Mouse (Mus musculus) regulatory T cell (primary cell): Measurements from ENCODE around the gene Ankib1.
"Not testable (repeated sequence)": the region's sequence is repeated elsewhere in the genome, so short reads cannot be mapped to it uniquely, and the experiment has no call there.

Experiments used
- in situ Hi-C: fragments of 300-600 bp; cut with MboI, MseI; formaldehyde crosslinking; loops from one replicate; pipeline ENCODE4 v1.15.1; 2025; ENCODE audit warnings: high pct_unique_total_duplicates

Gene Ankib1

DNA sequence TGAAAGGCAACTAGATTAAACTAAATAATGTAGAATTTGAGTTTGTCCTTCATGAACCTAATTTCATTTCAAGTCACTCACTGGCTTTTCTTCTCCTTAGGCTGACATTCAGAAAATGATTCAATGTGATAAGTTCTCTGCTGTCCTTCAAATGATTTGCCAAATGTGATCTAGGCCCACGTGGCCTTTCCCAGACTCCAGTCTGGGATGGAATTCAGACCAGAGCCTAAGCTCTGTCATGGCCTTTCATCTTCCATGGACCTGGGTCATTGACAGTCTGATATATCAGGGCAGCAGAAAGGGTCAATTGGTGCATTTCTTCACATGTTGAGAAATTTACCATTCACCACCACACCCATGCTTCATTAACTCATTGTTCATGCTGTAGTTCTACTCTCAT is 77.2 kb downstream of the Ankib1 start:
- in situ Hi-C loops = no loop called here

DNA sequence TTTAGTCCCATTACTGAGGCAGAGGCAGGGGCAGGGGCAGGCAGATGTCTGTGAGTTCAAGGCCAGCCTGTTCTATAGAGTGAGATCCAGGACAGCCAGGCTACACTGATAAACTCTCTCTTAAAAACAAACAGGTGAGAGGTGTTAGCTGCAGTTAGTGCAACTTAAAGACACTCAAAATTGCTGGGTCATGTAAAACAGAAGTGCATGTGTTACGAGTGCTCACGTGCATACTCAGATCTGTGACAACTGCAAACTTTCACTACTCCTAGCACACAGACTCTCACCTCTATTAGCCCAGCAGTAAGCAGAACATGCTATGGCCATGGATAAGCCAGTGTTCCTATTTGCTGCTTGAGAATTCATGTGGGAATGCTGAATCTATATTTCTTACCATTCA is 79.3 kb downstream of the Ankib1 start:
- in situ Hi-C loops = no loop called here

- in situ Hi-C loops = no loop called here
Measured at GRCm38 (mm10) chr5:3722873-3723272, 79.9 kb downstream of the Ankib1 start.

- in situ Hi-C loops = no loop called here
Measured at GRCm38 (mm10) chr5:3719371-3719770, 83.4 kb downstream of the Ankib1 start.

GRCm38 (mm10) chr5:3715800-3716199 is 86.9 kb downstream of the Ankib1 start:
- in situ Hi-C loops = no loop called here

GRCm38 (mm10) chr5:3702180-3702579 is 100.5 kb downstream of the Ankib1 start:
- in situ Hi-C loops = no loop called here

- in situ Hi-C loops = no loop called here
Measured at GRCm38 (mm10) chr5:3700025-3700424, 102.7 kb downstream of the Ankib1 start.

GRCm38 (mm10) chr5:3696031-3696430 is 106.7 kb downstream of the Ankib1 start:
- in situ Hi-C loops = no loop called here

DNA sequence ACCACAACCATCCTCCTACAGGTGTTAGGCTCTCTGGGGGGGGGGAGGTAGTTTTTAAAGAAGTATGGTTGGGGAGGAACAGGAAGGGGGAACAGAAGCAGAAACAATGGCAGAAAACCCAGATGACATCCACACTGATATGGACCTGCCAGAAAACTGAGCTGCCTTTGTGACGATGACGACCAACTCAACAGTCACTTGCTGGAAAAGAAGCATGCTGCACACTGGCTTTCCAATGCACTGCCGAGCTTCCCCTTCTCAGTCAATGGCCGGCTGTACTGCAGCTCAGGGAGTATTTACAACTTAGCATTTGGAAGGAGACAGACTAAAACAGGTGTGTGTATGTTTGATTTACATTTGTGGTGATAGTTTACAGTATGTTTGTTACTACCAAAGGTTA is 107.5 kb downstream of the Ankib1 start:
- in situ Hi-C loops = no loop called here

DNA sequence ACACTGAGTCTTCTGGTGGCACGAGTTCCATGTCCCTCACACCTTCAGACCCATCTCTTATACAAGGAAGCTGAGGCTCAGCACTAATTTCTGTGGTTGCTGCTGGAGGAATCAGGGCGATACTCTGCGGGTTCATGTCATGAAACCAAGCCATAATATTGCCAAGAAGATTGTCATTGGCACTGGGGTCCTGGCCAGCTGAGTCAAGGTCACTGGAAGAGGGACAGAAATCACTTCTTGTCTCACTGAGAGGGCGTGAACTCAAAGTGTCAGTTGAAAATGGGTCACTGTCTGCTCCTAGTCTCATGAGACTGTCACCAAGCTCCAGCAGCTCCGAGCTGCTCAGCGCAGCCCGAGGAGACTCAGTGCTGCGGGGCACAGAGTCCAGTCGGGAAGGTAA is 109.8 kb downstream of the Ankib1 start:
- in situ Hi-C loops = no loop called here

DNA sequence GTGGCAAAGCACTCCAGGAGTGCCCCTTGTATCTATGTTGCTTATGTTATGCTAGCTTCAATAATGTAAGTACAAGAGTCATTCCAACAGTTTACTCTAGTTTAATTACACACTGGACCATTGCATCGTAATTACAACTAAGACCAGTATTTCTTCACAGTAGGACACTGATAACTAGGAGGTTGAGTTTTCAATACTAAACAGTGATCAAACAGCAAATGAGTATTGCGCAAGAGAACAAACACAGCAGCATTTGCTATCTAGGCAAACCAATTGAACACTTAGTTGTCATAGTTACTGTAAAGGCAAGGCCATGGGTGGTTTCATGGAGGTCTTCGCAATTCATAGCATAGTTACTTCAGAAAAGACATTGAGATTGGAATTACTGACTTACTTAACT is 111.4 kb downstream of the Ankib1 start:
- in situ Hi-C loops = no loop called here

DNA sequence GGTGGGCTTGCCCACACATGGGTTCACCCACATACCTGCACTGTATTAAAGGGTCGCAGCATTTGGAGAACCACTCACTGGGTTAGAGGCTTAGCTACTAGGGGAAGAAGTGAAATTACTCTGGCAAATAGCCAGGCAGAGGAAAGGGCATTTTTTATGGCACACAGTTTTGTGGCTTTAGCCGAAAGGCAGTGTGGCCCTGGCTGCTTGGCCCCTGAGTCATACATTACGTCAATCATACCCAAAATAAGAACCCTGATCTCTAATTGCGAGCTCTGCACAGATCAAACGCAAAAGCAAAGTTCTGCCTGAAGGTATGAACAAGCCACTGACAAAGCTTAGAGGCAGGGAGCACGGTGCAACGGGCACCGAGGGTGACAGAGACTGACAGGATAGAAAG is 114.4 kb downstream of the Ankib1 start:
- in situ Hi-C loops = no loop called here

GRCm38 (mm10) chr5:3669938-3670554 is 132.7 kb downstream of the Ankib1 start:
- in situ Hi-C loops = no loop called here

DNA sequence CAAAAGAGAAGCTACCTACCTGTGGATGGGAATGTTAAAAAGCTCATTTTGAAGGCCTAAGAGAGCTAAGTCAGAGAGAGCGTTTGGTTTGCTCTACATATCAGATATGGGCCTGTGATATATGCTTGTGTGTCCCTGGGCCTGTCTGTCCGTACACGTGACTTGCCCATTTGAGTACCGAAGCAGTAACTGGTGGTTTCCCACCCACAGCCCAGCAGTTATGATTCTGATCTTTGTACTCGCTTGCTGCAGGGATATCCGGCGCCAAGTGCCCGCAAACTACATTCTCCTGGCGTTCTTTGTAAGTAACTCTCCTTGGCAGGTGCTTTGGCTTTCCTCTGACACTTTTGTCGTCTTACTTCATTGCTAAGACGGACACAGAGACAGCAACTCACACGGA is 136.1 kb downstream of the Ankib1 start:
- in situ Hi-C loops = no loop called here

DNA sequence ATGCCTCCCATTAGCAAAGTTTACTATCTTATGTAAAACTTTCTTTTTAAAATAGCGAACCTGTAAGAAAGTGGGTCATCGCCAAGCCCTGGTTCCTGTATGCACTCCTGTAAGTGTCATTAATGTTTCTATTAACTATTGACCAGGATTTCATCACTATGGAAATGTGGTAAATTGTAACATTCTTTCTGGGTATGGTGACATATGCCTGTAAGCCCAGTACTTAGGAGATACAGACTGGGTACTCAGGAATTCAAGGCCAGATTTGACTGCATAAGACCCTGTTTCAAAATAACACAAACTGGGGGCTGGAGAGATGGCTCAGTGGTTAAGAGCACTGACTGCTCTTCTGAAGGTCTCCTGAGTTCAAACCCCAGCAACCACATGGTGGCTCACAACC is 137.5 kb downstream of the Ankib1 start:
- in situ Hi-C loops = no loop called here

GRCm38 (mm10) chr5:3657085-3657484 is 145.6 kb downstream of the Ankib1 start, which contains the start of gene Gatad1:
Gene Gatad1 (minus strand): TSS chr5:3657185.
- in situ Hi-C loops = no loop called here

DNA sequence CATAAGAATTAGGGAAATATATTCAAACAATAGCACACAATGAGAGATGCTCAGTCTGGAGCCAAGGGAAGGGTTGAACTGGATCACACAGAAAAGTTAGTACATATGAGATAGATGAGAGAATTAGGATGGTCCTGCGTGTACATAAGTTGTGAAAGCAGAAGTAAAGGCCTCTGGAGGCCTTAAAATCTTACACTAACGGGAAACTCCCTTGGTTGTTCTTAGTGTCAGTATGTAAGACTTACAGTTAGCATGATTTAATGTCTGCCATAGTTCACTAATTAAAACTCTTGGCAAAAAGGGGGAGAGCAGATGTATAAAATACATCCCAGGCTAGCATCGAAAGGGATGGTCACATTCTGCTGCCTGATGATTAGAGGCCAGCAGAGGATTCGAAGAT is 148.9 kb downstream of the Ankib1 start:
- in situ Hi-C loops = no loop called here

- in situ Hi-C loops = not testable (repeated sequence)
Measured at GRCm38 (mm10) chr5:3652903-3653575, 149.7 kb downstream of the Ankib1 start.

GRCm38 (mm10) chr5:3651621-3652020 is 151.1 kb downstream of the Ankib1 start:
- in situ Hi-C loops = no loop called here

DNA sequence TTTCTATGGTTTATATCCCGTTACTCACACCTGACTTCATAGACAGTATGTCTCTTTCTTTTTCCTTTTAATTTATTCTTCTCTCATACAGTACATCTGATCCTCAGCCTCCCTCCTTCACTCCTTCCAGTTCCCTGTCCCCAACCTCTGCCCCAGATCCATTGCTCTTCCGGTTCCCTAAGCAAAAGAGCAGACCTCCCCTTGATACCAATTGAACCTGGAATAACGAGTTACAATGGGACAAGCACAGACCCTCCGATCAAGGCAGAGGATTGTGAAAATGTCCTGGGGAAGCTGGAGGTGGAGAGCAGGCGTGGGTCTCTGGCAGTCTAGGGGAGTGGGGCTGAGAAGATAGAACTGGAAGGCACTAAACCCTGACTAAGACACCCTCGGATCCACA is 151.8 kb downstream of the Ankib1 start, which contains the start of gene Tmbim7:
Tmbim7 (plus strand) TSS at position 301 of the 400 bp plus-strand sequence.
- in situ Hi-C loops = no loop called here

DNA sequence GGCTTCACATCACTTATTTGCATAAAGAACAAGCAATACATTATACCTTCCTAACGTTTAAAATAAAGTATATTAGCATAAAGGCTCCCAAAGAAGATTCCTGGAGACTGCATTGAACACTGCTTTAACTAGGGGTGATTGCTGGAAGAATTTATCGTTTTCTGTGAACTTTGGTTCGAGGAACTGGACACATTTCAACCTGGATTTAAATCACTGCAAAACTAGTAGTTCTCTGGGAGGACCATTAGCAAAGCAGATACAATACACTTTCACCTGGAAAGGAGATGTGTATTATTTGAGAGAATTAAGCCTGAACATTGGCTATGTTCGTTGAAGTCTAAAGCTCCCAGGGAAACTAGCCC is 153.9 kb downstream of the Ankib1 start:
- in situ Hi-C loops = loop anchor here (10.0 kb wide), 1 partner anchor 156 kb away; the partner anchor contains the start of genes Ankib1 and Krit1

DNA sequence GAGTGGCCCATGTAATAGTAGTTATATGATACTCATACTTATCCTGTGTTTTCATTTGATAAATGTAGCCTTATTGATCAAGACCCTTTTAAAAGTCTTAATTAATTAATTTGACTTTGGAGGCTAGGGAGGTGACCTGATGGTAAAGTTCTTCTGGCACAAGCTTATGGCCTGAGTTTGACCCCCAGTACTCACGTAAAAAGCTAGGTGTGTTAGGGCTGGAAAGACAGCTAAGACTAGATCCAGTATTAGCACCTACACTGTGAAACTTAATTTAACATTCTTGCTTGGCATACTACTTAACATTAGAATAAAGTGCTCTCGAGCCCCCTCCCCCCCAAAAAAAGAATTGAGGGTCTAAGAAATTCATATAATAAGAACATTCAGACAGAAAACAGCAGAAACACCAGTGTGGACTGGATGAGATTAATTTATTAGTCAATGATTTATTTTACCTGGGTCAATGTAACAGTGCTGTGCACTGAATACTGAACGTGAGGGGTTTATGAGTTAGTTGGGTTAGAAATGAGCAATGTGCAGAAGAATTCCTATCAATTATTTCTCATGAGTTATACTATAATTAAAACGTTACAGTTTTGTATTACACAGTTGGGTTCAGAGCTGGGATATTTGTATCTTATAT is 154.4 kb downstream of the Ankib1 start:
- in situ Hi-C loops = loop anchor here (10.0 kb wide), 1 partner anchor 156 kb away; the partner anchor contains the start of genes Ankib1 and Krit1

DNA sequence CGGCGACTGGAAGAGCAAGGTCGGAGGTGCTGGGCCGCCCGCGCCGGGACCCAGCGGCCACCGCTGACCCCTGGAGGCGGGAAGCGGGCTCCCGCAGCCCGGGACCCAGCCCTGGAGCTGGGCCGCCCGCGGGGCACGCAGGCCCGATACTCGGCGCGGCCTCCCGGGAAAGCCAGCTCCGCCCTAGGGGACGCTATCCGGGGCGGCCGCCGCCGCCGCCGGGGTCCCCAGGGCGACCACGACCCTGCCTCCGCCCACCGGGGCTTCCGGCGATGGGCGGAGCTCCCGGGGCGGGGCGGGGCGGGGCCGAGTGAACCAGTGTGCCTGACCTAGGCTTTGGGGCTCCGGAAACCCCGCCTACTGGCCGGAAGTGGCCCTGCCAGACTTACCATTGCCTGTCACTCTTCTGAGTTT is 155.0 kb downstream of the Ankib1 start:
- in situ Hi-C loops = loop anchor here (10.0 kb wide), 1 partner anchor 157 kb away; the partner anchor contains the start of genes Ankib1 and Krit1
